Mouse (Mus musculus): ENCODE data around the gene Aff2.

- TF ChIP-seq CTCF (IDR thresholded peaks at IDR 0.05; ENCODE audit: borderline replicate concordance, extremely low read depth, insufficient read depth, insufficient read length) (peak; percentile 45; the same call in 1 of the 2 replicates), POLR2A (IDR thresholded peaks at IDR 0.05; ENCODE audit: borderline replicate concordance, extremely low read depth, insufficient read depth, insufficient read length, poor library complexity, severe bottlenecking) (no peak)
These were observed 29.6 kb downstream of the Aff2 start for GRCm38 (mm10) chrX:69389738-69390137.

Data from brain, embryonic 14.5 days (tissue).